Mouse (Mus musculus): ENCODE results near the gene H1f0. TPM values are rescaled to one million over a fixed set of nuclear protein-coding genes. Genes with fewer than 3 reads are reported as not detected.

The H1f0 gene
- polyA plus RNA-seq, 1 experiment from 2014 or later = 470 TPM

GRCm38 (mm10) chr15:78990970-78991525 lies 37.2 kb upstream of the H1f0 start:
- no peak for ATAC-seq (replicated peaks)
- H3K27me3 ChIP-seq = no peaks in the 10 kb centered on the region
- peaks cover 24% of the 10 kb centered on the region for H3K4me1 ChIP-seq
- H3K9ac ChIP-seq (replicated peaks) = no peak overlapping the region
- no peak overlapping the region for H3K4me3 ChIP-seq
- H3K9me3 ChIP-seq = no peaks in the 10 kb centered on the region
- no peak overlapping the region for H3K27ac ChIP-seq (replicated peaks)
- no peak overlapping the region for H3K4me2 ChIP-seq (replicated peaks)
- H3K36me3 ChIP-seq = peaks cover 50% of the 10 kb centered on the region
- 95% methylated on average over 25 of the region's 25 CpGs for WGBS

DNA sequence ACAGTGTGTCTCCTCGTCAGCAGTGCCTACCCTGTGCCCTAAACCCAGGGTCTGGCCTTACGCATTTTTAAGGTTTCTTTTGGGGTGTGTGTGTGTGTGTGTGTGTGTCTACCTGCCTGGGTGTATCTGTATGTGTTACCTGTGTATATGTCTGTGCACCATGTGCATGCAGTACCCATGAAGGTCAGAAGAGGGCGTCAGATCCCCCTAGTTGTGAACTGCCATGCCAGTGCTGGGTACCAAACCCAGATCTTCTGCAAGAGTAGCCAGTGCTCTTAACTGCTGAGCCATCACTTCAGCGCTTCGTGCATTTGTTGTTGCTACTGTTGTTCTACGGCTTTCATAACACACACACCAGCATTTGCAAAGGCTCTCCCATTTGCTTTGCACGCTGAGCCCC lies 36.0 kb upstream of the H1f0 start:
- Histone ChIP-seq H3K27me3 (no peaks in the 10 kb centered on the region), H3K36me3 (peaks cover 50% of the 10 kb centered on the region), H3K4me2 (replicated peaks) (no peak overlapping the region), H3K9me3 (no peaks in the 10 kb centered on the region), H3K4me3 (no peak overlapping the region), H3K4me1 (peaks cover 16% of the 10 kb centered on the region), H3K27ac (replicated peaks) (no peak overlapping the region), H3K9ac (replicated peaks) (no peak overlapping the region)
- 92% methylated on average over 7 of the region's 7 CpGs for WGBS
- no peak for ATAC-seq (replicated peaks)

DNA sequence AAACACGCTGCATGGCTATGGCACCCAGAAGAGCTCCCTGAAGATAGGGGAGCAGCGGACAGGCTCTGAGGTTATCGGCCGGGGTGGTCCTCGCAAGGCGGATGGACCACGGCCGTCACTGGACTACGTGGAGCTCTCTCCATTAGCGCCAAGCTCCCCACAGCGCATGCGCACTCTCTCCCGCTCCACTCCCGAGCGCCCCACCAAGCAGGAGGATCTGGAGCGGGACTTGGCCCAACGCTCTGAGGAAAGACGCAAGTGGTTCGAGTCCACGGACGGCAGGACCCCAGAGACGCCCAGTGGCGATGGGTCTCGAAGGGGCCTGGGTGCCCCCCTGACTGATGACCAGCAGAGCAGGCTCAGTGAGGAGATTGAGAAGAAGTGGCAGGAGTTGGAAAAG lies 35.3 kb upstream of the H1f0 start:
- WGBS = 95% methylated on average over 24 of the region's 24 CpGs
- H3K36me3 ChIP-seq = peaks cover 50% of the 10 kb centered on the region
- ATAC-seq (replicated peaks) = no peak

GRCm38 (mm10) chr15:78995916-78996315 lies 32.3 kb upstream of the H1f0 start:
- Histone ChIP-seq H3K4me1 (no peaks in the 10 kb centered on the region), H3K4me3 (no peak overlapping the region), H3K9me3 (no peaks in the 10 kb centered on the region), H3K27ac (replicated peaks) (no peak overlapping the region), H3K36me3 (peaks cover 53% of the 10 kb centered on the region), H3K4me2 (replicated peaks) (no peak overlapping the region), H3K9ac (replicated peaks) (no peak overlapping the region), H3K27me3 (no peaks in the 10 kb centered on the region)
- no peak for ATAC-seq (replicated peaks)
- WGBS = 97% methylated on average over 4 of the region's 4 CpGs

More for the DNA sequence above, 35.3 kb upstream of the H1f0 start:
- Histone ChIP-seq H3K27ac (replicated peaks) (no peak overlapping the region), H3K9me3 (no peaks in the 10 kb centered on the region), H3K4me1 (peaks cover 9% of the 10 kb centered on the region), H3K27me3 (no peaks in the 10 kb centered on the region), H3K9ac (replicated peaks) (no peak overlapping the region), H3K4me3 (no peak overlapping the region), H3K4me2 (replicated peaks) (no peak overlapping the region)

DNA sequence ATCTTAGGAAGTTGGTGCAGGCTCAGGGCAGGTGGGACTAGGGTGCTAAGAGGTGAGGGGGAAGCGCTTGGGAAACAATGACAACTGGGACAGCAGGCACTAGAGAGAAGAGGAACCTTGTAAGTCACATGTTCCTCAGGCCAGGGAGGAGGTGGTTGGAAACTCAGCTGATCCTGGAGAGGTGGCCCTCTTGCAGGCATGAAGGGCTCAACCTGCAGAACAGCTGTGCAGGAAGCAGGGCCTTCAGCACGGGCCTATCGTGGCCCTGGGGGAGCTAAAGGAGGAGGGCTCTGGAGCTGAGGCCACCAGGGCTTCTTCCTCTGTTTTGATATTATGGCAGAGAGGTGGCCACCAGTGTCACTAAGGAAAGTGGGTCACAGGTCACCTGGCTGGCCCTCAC lies 31.6 kb upstream of the H1f0 start:
- Histone ChIP-seq H3K27me3 (no peaks in the 10 kb centered on the region), H3K9me3 (no peaks in the 10 kb centered on the region), H3K4me1 (no peaks in the 10 kb centered on the region), H3K36me3 (peaks cover 53% of the 10 kb centered on the region), H3K9ac (replicated peaks) (no peak overlapping the region), H3K4me2 (replicated peaks) (no peak overlapping the region), H3K4me3 (no peak overlapping the region), H3K27ac (replicated peaks) (no peak overlapping the region)
- ATAC-seq (replicated peaks) = no peak
- WGBS = 91% methylated on average over 3 of the region's 3 CpGs

DNA sequence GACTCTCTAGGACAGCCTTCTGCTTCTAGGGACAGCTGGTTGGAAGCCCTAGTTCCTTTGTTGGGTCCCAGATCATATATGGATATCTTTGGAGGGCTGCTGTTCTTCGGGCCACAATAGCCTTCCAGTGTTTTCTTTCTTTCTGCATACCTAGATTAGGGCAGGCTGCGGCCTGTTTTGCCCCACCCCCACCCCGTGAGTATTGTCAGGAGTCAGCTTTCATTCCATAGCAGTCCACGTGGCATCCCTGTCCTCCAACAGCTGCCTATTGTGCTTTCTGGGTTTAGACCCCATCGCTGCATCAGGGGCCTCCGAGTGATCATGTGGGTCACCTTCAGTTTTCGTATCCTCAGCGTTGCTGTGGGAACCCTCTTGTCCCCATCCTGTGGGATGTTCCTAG lies 29.9 kb upstream of the H1f0 start:
- Histone ChIP-seq H3K27ac (replicated peaks) (no peak overlapping the region), H3K9me3 (no peaks in the 10 kb centered on the region), H3K27me3 (no peaks in the 10 kb centered on the region), H3K4me3 (no peak overlapping the region), H3K4me2 (replicated peaks) (no peak overlapping the region), H3K4me1 (no peaks in the 10 kb centered on the region), H3K9ac (replicated peaks) (no peak overlapping the region), H3K36me3 (peaks cover 52% of the 10 kb centered on the region)
- ATAC-seq (replicated peaks) = no peak
- 60% methylated on average over 8 of the region's 8 CpGs for WGBS

GRCm38 (mm10) chr15:78999586-78999985 lies 28.7 kb upstream of the H1f0 start:
- Histone ChIP-seq H3K36me3 (peaks cover 52% of the 10 kb centered on the region), H3K27me3 (no peaks in the 10 kb centered on the region), H3K4me2 (replicated peaks) (no peak overlapping the region), H3K27ac (replicated peaks) (no peak overlapping the region), H3K9me3 (no peaks in the 10 kb centered on the region), H3K4me3 (no peak overlapping the region), H3K4me1 (no peaks in the 10 kb centered on the region), H3K9ac (replicated peaks) (no peak overlapping the region)
- ATAC-seq (replicated peaks) = no peak
- 89% methylated on average over 11 of the region's 11 CpGs for WGBS

GRCm38 (mm10) chr15:79000357-79000791 lies 27.9 kb upstream of the H1f0 start:
- H3K36me3 ChIP-seq = peaks cover 50% of the 10 kb centered on the region
- H3K9ac ChIP-seq (replicated peaks) = no peak overlapping the region
- no peaks in the 10 kb centered on the region for H3K9me3 ChIP-seq
- ATAC-seq (replicated peaks) = no peak
- H3K4me2 ChIP-seq (replicated peaks) = no peak overlapping the region
- no peak overlapping the region for H3K27ac ChIP-seq (replicated peaks)
- no peaks in the 10 kb centered on the region for H3K27me3 ChIP-seq
- H3K4me1 ChIP-seq = no peaks in the 10 kb centered on the region
- WGBS = 84% methylated on average over 7 of the region's 7 CpGs
- H3K4me3 ChIP-seq = no peak overlapping the region

DNA sequence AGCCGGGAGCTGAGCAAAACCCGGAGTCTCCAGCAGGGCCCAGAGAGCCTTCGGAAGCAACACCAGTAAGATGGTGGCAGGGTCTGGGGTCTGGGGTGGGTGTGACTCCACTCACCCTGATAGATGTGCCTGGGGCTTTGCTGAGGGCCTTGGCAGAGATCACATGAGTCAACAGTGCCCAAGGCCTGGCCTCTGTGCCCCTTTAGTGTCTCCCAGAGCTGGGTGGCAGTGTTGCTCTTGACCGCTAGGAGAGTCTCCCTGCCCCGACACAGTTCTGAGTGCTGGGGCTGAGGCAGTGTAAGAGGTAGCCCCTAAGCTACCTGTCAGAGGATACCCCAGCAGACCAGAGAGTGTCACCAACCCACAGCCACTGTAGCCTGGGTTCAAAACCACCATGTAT lies 26.7 kb upstream of the H1f0 start:
- no peak for ATAC-seq (replicated peaks)

GRCm38 (mm10) chr15:79002036-79002435 lies 26.2 kb upstream of the H1f0 start:
- Histone ChIP-seq H3K4me1 (no peaks in the 10 kb centered on the region), H3K27me3 (no peaks in the 10 kb centered on the region), H3K9me3 (no peaks in the 10 kb centered on the region), H3K4me3 (no peak overlapping the region), H3K27ac (replicated peaks) (no peak overlapping the region), H3K36me3 (peaks cover 55% of the 10 kb centered on the region), H3K4me2 (replicated peaks) (no peak overlapping the region), H3K9ac (replicated peaks) (no peak overlapping the region)
- 60% methylated on average over 19 of the region's 19 CpGs for WGBS
- ATAC-seq (replicated peaks) = no peak

More for the DNA sequence above, 26.7 kb upstream of the H1f0 start:
- Histone ChIP-seq H3K4me2 (replicated peaks) (no peak overlapping the region), H3K4me1 (no peaks in the 10 kb centered on the region), H3K36me3 (peaks cover 55% of the 10 kb centered on the region), H3K27me3 (no peaks in the 10 kb centered on the region), H3K27ac (replicated peaks) (no peak overlapping the region), H3K9me3 (no peaks in the 10 kb centered on the region), H3K9ac (replicated peaks) (no peak overlapping the region), H3K4me3 (no peak overlapping the region)
- 90% methylated on average over 5 of the region's 5 CpGs for WGBS

GRCm38 (mm10) chr15:79003079-79003478 lies 25.2 kb upstream of the H1f0 start:
- 94% methylated on average over 3 of the region's 3 CpGs for WGBS
- no peak overlapping the region for H3K4me3 ChIP-seq
- H3K4me1 ChIP-seq = no peaks in the 10 kb centered on the region
- ATAC-seq (replicated peaks) = no peak
- H3K4me2 ChIP-seq (replicated peaks) = no peak overlapping the region
- no peaks in the 10 kb centered on the region for H3K27me3 ChIP-seq
- no peak overlapping the region for H3K27ac ChIP-seq (replicated peaks)
- no peaks in the 10 kb centered on the region for H3K9me3 ChIP-seq
- no peak overlapping the region for H3K9ac ChIP-seq (replicated peaks)
- H3K36me3 ChIP-seq = peaks cover 58% of the 10 kb centered on the region

GRCm38 (mm10) chr15:79005581-79005980 lies 22.7 kb upstream of the H1f0 start:
- Histone ChIP-seq H3K9ac (replicated peaks) (no peak overlapping the region), H3K27me3 (no peaks in the 10 kb centered on the region), H3K4me2 (replicated peaks) (no peak overlapping the region), H3K27ac (replicated peaks) (no peak overlapping the region), H3K4me3 (no peak overlapping the region), H3K4me1 (no peaks in the 10 kb centered on the region), H3K36me3 (peaks cover 49% of the 10 kb centered on the region), H3K9me3 (no peaks in the 10 kb centered on the region)
- WGBS = 87% methylated on average over 9 of the region's 9 CpGs
- no peak for ATAC-seq (replicated peaks)

GRCm38 (mm10) chr15:79006638-79007037 lies 21.6 kb upstream of the H1f0 start:
- H3K36me3 ChIP-seq = peaks cover 42% of the 10 kb centered on the region
- no peaks in the 10 kb centered on the region for H3K4me1 ChIP-seq
- no peak overlapping the region for H3K27ac ChIP-seq (replicated peaks)
- H3K27me3 ChIP-seq = no peaks in the 10 kb centered on the region
- no peak overlapping the region for H3K4me2 ChIP-seq (replicated peaks)
- no peak overlapping the region for H3K4me3 ChIP-seq
- H3K9ac ChIP-seq (replicated peaks) = no peak overlapping the region
- WGBS = 77% methylated on average over 3 of the region's 3 CpGs
- no peak for ATAC-seq (replicated peaks)
- H3K9me3 ChIP-seq = no peaks in the 10 kb centered on the region

Measured in forebrain, embryonic 15.5 days (tissue).